Mouse (Mus musculus) neural tube, embryonic 14.5 days (tissue): ENCODE results near the gene Odf3l1. TPM values are rescaled to one million over a fixed set of nuclear protein-coding genes. Genes with fewer than 3 reads are reported as not detected.

Experiments
- ATAC-seq: fragments of 200-750 bp; cut with Nextera tagmentation; 2 replicates; pipeline ENCODE4 v1.8.0; 2017; ENCODE audit warnings: low read depth, mild to moderate bottlenecking, moderate TSS enrichment, moderate library complexity
- H3K27ac ChIP-seq: fragments of 300-500 bp; sonication (generic); 2 replicates; pipeline ENCODE4 v1.5.1; 2014; ENCODE audit warnings: low read depth, mild to moderate bottlenecking, control low read depth, low read length, moderate library complexity, mixed read lengths
- H3K27me3 ChIP-seq: fragments of 300-500 bp; sonication (generic); 2 replicates; pipeline ENCODE4 v1.6.1; 2014; ENCODE audit warnings: low read length; ENCODE audit not compliant: control insufficient read depth, insufficient read depth
- H3K36me3 ChIP-seq: fragments of 300-500 bp; sonication (generic); 2 replicates; pipeline ENCODE4 v1.6.1; 2014; ENCODE audit warnings: low read length, mixed read lengths; ENCODE audit not compliant: control insufficient read depth, insufficient read depth
- H3K4me1 ChIP-seq: fragments of 300-500 bp; sonication (generic); 2 replicates; pipeline ENCODE4 v1.6.1; 2014; ENCODE audit warnings: low read length; ENCODE audit not compliant: control insufficient read depth, insufficient read depth
- H3K4me2 ChIP-seq: fragments of 300-500 bp; sonication (generic); 2 replicates; pipeline ENCODE4 v1.6.1; 2014; ENCODE audit warnings: mild to moderate bottlenecking, low read depth, low read length, control low read depth
- H3K4me3 ChIP-seq: fragments of 300-500 bp; sonication (generic); 2 replicates; pipeline ENCODE4 v1.5.1; 2014; ENCODE audit warnings: low read depth, low read length, control low read depth, mixed read lengths
- H3K9ac ChIP-seq: fragments of 300-500 bp; sonication (generic); replicated peaks from 2 replicates; pipeline ENCODE4 v1.6.1; 2014; ENCODE audit warnings: low read depth, mild to moderate bottlenecking, control low read depth, low read length, mixed read lengths
- H3K9me3 ChIP-seq: fragments of 300-500 bp; sonication (generic); 2 replicates; pipeline ENCODE4 v1.6.1; 2016; ENCODE audit warnings: low read length; ENCODE audit not compliant: control insufficient read depth
- WGBS: fragments of 180-500 bp; shearing (Covaris S2); extraction: QIAGEN DNeasy Blood & Tissue Kit; methylation state at CpG from one replicate; pipeline ENCODE4 v1.1.7; 2014; 5-methylcytosine and 5-hydroxymethylcytosine counted together
- polyA plus RNA-seq: library from polyadenylated mRNA; unstranded; fragments of >200 nt; fragmentation: Nextera tagmentation; extraction: Ambion mirVana; gene quantifications from 2 replicates; pipeline ENCODE4 v1.2.1, GENCODE M21; 2014

Gene Odf3l1
- polyA plus RNA-seq, 1 experiment from 2014 or later = 0.32 TPM

DNA sequence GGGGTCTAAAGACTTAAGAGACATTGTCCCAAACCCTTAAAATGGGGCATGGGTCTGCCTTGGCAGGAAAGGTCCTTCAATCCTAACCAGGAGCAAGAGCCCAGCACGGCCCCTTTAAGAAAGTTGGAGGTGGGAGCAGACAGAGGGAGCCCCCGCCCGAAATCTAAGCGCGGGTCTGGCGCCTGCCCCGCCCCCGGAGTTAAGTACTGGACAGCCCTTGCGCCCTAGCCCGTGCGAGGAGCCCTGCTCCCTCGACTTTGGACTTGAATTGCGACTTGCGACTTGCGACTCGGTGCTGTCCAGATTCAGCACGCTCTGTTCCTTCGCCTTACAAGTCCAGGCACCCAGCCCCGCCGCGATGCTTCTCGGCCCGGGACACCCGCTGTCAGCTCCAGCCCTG, 353 bp upstream of the Odf3l1 start, which contains the start of gene Cspg4:
Cspg4 (plus strand) TSS at position 202 of the 400 bp plus-strand sequence.
- 3% methylated on average over 24 of the region's 24 CpGs for WGBS
- Histone ChIP-seq H3K4me3 (peak within 1 kb of the TSS; percentile 4; the same call in 1 of the 2 replicates), H3K27ac (no peak within 1 kb of the TSS), H3K9ac (no peak within 1 kb of the TSS), H3K9me3 (no peaks in the 10 kb centered on the region), H3K4me1 (0 out of 2 replicates have a peak, but pooled peaks cover 3% of the 10 kb centered on the region), H3K4me2 (peak within 1 kb of the TSS; percentile 30), H3K27me3 (peaks cover 5% of the 10 kb centered on the region), H3K36me3 (no peaks in the 10 kb centered on the region)
- ATAC-seq = no peak

DNA sequence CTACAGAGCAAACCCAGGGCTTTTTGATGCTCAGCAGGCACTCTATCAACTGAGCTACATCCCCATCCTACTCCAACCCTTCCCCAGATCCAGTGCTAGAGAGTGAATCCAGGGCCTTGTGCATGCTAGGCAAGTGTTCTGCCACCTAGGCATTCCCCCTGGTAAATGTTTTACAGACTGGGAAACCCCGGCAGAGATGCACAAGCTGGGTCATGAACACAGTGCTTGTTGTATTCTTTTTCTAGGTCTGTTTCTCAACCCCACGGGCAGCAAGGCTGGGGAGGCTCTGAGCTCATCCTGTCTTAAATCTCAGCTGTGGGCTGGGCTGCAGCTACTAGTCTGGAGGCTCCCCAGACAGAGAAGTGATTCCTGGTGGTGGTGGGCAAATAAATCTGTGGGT, 1.6 kb downstream of the Odf3l1 start:
- Histone ChIP-seq H3K9me3 (no peaks in the 10 kb centered on the region), H3K36me3 (no peaks in the 10 kb centered on the region), H3K4me2 (no peak overlapping the region), H3K4me3 (no peak overlapping the region), H3K27me3 (peaks cover 5% of the 10 kb centered on the region), H3K27ac (no peak overlapping the region), H3K9ac (no peak overlapping the region), H3K4me1 (no peaks in the 10 kb centered on the region)
- no peak for ATAC-seq
- WGBS = 59% methylated on average over 2 of the region's 2 CpGs

DNA sequence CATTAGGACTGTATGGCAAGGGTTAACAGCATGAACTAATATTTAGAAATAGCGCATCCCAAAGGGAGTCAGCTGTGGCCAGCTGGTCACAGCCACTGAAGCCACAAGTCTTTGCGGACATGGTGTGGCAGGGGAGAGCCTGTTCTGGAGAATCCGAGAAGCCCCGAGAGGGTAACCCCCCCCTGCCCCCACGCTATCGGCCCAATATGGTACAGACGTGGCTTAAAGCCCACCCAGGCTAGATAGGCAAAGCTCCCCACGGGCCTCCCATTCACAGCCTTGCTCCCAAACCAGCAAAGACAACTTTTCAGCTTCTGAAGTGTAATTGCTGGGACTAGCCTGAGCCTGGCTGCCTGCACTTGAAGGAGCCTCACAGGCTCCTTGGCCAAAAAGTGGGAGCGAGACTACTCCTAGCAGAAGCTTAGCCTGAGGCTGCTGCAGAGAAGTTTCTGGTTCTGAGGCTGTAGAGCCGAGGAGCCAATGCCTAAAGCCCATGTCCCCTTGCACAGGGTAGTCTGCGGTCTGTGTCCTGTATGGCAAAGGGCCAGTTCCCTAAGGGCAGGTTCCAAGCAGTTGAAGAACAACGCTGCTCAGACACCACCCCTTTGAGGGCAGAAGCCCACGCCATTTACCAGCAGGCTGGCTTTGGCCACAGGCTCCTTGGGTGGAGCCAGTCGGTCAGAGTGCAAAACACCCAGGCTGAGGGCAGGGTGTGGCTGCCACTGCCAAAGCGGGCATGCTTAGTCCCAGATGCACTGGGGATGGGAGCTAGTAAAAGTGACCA, 3.8 kb downstream of the Odf3l1 start:
- Histone ChIP-seq H3K9me3 (no peaks in the 10 kb centered on the region), H3K27ac (no peak overlapping the region), H3K4me2 (no peak overlapping the region), H3K27me3 (peaks cover 5% of the 10 kb centered on the region), H3K4me1 (no peaks in the 10 kb centered on the region), H3K36me3 (no peaks in the 10 kb centered on the region), H3K9ac (no peak overlapping the region), H3K4me3 (no peak overlapping the region)
- no peak for ATAC-seq
- WGBS = 66% methylated on average over 15 of the region's 15 CpGs

DNA sequence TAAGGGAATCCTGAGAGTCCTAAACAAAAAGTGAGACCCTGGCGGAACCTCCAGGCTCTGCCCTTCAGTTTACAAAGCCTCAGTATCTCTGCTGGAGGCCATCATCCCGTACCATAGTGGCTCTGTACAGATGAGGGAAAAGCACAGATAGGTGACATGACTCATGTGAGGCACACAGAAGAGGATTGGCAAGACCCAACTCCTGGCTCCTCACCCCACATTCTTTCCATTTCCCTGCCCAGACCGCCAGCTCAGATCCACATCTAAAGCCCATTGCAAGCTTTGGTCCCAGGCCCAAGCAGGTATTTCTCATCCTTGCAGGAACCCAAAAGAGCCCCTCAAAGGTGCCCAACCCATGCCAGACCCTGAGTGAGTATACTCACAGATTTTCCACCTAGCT, 4.4 kb downstream of the Odf3l1 start:
- Histone ChIP-seq H3K9ac (no peak overlapping the region), H3K27me3 (peaks cover 5% of the 10 kb centered on the region), H3K36me3 (no peaks in the 10 kb centered on the region), H3K4me1 (no peaks in the 10 kb centered on the region), H3K27ac (no peak overlapping the region), H3K4me3 (no peak overlapping the region), H3K4me2 (no peak overlapping the region), H3K9me3 (no peaks in the 10 kb centered on the region)
- WGBS = 78% methylated on average over 3 of the region's 3 CpGs
- no peak for ATAC-seq

DNA sequence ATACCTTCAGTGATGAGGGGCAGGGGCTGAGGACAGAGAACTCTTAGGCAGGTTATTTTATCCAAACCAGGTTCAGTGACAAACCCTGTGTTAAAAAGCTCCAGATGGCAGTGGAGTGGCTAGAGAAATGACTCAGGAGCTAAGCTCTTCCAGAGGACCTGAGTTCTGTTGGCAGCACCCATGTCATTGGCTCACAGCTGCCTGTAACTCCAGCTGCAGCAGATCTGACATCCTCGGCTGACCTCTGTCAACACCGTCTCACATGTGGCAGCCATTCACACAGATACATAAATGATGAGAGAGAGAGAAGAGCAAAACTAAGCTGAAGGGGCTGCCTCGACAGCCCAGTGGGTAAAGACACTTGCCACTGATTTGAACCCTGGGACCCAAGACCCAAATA, 7.0 kb downstream of the Odf3l1 start:
- 72% methylated on average over 3 of the region's 3 CpGs for WGBS

DNA sequence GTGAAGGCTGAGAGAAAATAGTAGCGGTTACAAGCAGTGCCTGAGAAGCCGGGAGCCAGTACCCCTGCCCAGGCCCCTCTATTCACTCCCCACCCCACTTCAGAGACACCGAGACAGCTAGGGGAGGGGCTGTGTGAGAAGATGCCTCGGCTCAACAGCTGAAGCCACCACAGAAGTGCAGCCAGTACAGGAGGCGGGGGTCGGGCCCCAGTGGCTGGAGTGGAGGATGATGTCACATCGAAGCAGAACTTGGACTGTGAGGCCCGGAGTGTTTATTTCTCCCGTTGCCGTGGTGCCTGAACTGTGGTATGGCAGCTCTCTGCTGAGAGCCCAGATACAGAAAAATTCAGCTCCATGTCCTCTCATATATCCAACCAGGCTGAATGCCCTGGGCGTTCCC, 12.7 kb downstream of the Odf3l1 start:
- H3K36me3 ChIP-seq = no peaks in the 10 kb centered on the region
- H3K9me3 ChIP-seq = no peaks in the 10 kb centered on the region
- no peak overlapping the region for H3K27ac ChIP-seq
- H3K27me3 ChIP-seq = no peaks in the 10 kb centered on the region
- no peaks in the 10 kb centered on the region for H3K4me1 ChIP-seq
- peak; percentile 58; the same call in 1 of the 2 replicates for ATAC-seq
- H3K4me2 ChIP-seq = no peak overlapping the region
- no peak overlapping the region for H3K9ac ChIP-seq
- WGBS = 33% methylated on average over 11 of the region's 11 CpGs
- no peak overlapping the region for H3K4me3 ChIP-seq

More for the DNA sequence above, 7.0 kb downstream of the Odf3l1 start:
- H3K27me3 ChIP-seq = no peaks in the 10 kb centered on the region
- no peak for ATAC-seq
- H3K4me1 ChIP-seq = no peaks in the 10 kb centered on the region
- H3K4me2 ChIP-seq = no peak overlapping the region
- no peak overlapping the region for H3K9ac ChIP-seq
- H3K4me3 ChIP-seq = no peak overlapping the region
- no peaks in the 10 kb centered on the region for H3K36me3 ChIP-seq
- no peak overlapping the region for H3K27ac ChIP-seq
- H3K9me3 ChIP-seq = no peaks in the 10 kb centered on the region

DNA sequence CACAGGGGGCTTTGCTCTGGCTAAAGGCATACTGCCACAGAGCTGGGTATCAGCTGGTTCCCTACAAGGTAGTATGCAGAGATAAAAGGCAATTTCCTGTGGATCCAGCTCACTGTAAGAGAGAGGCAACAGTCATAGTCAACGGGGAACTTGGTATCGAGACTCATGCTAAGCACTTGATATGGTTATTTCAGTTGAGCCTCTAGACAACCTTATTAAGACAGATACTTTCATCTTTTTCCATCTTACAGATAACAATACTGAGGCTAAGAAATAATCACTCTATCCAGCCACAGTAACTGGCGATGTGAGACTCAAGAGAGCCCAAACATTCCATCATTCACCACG, 13.6 kb downstream of the Odf3l1 start:
- H3K4me3 ChIP-seq = no peak overlapping the region
- no peaks in the 10 kb centered on the region for H3K4me1 ChIP-seq
- no peak overlapping the region for H3K9ac ChIP-seq
- H3K36me3 ChIP-seq = no peaks in the 10 kb centered on the region
- 78% methylated on average over 4 of the region's 4 CpGs for WGBS
- H3K9me3 ChIP-seq = no peaks in the 10 kb centered on the region
- H3K4me2 ChIP-seq = no peak overlapping the region
- no peak for ATAC-seq
- H3K27me3 ChIP-seq = no peaks in the 10 kb centered on the region
- H3K27ac ChIP-seq = no peak overlapping the region

DNA sequence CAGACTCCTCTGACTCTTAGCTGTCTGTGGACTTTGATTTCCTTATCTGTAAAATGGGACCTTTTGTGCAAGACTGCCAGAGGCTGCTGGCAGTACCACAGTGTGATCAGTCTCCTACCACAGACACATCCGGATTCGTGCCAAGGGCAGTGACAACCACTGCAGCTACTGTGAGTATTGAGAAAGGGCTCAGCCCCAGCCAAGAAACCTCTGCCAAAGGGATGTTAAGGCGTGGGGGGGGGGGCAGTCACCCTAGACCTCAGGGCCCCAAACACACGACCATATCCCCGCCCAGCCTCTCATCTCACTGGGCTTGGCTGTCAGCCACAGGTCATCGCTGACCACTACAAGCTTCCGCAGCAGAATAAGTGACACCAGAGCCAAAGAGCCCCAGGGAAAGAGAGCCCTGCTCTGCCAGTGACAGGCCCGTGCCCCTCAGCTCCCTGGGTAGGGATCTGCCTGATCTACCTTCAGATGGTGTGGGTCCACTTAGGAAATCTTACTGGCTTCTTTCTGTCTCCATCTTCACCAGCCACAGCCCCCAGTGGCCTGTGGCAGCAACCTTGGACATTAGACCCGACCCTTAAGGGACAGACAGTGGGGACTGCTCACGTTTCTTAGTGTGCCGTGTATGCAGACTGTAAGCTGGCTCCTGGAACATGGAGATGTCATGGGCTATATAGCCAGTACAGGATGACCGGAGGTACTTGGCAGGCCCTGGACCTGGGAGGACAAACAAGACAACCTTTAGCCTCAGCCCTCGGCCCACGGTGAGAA, 14.2 kb downstream of the Odf3l1 start:
- Histone ChIP-seq H3K36me3 (no peaks in the 10 kb centered on the region), H3K4me3 (no peak overlapping the region), H3K4me2 (no peak overlapping the region), H3K4me1 (no peaks in the 10 kb centered on the region), H3K27ac (no peak overlapping the region), H3K9ac (no peak overlapping the region), H3K9me3 (no peaks in the 10 kb centered on the region), H3K27me3 (no peaks in the 10 kb centered on the region)
- ATAC-seq = no peak
- WGBS = 80% methylated on average over 14 of the region's 14 CpGs

DNA sequence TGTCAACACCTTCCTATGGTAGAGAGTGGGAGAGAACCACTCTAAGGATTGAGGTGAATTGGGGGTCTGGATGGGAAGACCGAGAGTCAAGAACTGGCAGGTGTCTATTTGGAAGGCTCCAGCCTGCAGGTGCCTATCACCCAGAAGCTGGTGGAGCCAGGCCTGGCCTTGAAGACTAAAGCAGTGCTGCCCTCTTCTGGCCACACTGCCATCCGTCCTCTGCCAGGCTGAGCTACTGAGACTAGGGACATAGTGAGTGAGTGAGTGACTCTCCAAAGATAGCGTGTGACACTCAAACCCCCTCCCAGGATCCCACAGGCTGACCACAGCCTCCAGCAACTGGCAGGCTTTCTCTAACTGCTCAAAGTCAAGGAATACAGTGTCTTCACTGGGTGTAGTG, 17.0 kb downstream of the Odf3l1 start:
- WGBS = 13% methylated on average over 3 of the region's 3 CpGs
- peak; percentile 52; the same call in 1 of the 2 replicates for ATAC-seq
- Histone ChIP-seq H3K4me2 (no peak overlapping the region), H3K9ac (no peak overlapping the region), H3K9me3 (no peaks in the 10 kb centered on the region), H3K27ac (no peak overlapping the region), H3K36me3 (no peaks in the 10 kb centered on the region), H3K4me3 (no peak overlapping the region), H3K27me3 (no peaks in the 10 kb centered on the region), H3K4me1 (peaks cover 18% of the 10 kb centered on the region)
